8 mouse cellular contexts compared by ENCODE assay signal in the genomic region with DNA sequence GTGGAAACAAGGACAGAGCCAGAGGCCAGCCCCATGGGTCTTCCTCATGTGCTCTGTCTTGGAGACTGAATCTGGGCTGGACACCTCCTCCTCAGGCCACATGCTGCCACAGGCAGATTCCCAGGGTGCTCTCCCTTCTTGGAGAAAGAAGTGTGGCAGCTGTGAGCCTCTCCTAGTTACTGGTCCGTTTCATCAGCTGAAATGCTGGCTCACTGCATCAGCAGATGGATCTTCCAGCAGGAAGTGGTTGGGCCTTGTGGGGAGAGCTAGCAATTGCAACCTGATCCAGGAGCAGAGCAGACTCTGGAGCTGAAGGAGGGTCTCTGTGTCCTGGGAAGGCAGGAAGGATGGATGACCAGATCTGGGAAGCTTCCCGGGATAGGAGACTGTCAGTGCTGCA. TPM values are rescaled to one million over a fixed set of nuclear protein-coding genes. Genes with fewer than 3 reads are reported as not detected.
DNase-seq lines count a peak whose midpoint lies in the region; ATAC-seq lines count a peak whose summit lies in the region.

No protein-coding gene starts in this region.

- no peak overlapping the region for H3K4me2 ChIP-seq in forebrain, embryonic 12.5 days
- H3K4me2 ChIP-seq in intestine, embryonic 15.5 days (replicated peaks), result no peak overlapping the region
- H3K4me2 ChIP-seq in lung, embryonic 16.5 days (ENCODE audit: low read depth, low read length), result no peak overlapping the region
- no peak overlapping the region for H3K4me2 ChIP-seq in stomach, embryonic 16.5 days (ENCODE audit: low read depth, low read length)

- no peak for DNase-seq in forebrain, embryonic 10.5 days (ENCODE audit: extremely low spot score, low spot score)
- peak; percentile 59 for DNase-seq in embryo, embryonic 10 days (ENCODE audit: low spot score)
- peak; percentile 56 to 58 for DNase-seq in gastrocnemius, postnatal 36 days

- no peak overlapping the region for H3K9ac ChIP-seq in forebrain, embryonic 12.5 days
- H3K9ac ChIP-seq in intestine, embryonic 15.5 days, result no peak overlapping the region
- H3K9ac ChIP-seq in lung, embryonic 16.5 days (ENCODE audit: low read length), result no peak overlapping the region
- 0 out of 2 replicates have a peak overlapping the region, but pooled peaks have one; percentile 9 for H3K9ac ChIP-seq in stomach, embryonic 16.5 days (ENCODE audit: low read length)

- ATAC-seq in forebrain, embryonic 12.5 days (ENCODE audit: low FRiP score), result no peak
- peak; percentile 44 for ATAC-seq in intestine, embryonic 15.5 days
- ATAC-seq in lung, embryonic 16.5 days (ENCODE audit: low read depth), result peak; percentile 58
- ATAC-seq in stomach, embryonic 16.5 days (ENCODE audit: insufficient read depth, low FRiP score), result peak; percentile 68
- ATAC-seq in activated CD4-positive, CD25-positive, alpha-beta regulatory T cell, adult 4 months, result no peak

- intact Hi-C loops in gastrocnemius, postnatal 36 days (cut with DNase I), result no loop called here

- H3K4me1 ChIP-seq in forebrain, embryonic 12.5 days, result peaks cover 20% of the 10 kb centered on the region
- H3K4me1 ChIP-seq in forebrain, embryonic 10.5 days, result peaks cover 34% of the 10 kb centered on the region
- peaks cover 32% of the 10 kb centered on the region for H3K4me1 ChIP-seq in intestine, embryonic 15.5 days (replicated peaks)
- peaks cover 7% of the 10 kb centered on the region for H3K4me1 ChIP-seq in lung, embryonic 16.5 days (replicated peaks; ENCODE audit: control insufficient read depth, insufficient read depth, low read length)
- H3K4me1 ChIP-seq in stomach, embryonic 16.5 days (ENCODE audit: control insufficient read depth, insufficient read depth, low read length), result peaks cover 32% of the 10 kb centered on the region

- peaks cover 22% of the 10 kb centered on the region for H3K27me3 ChIP-seq in forebrain, embryonic 12.5 days
- peaks cover 42% of the 10 kb centered on the region for H3K27me3 ChIP-seq in forebrain, embryonic 10.5 days (ENCODE audit: poor library complexity, severe bottlenecking)
- H3K27me3 ChIP-seq in intestine, embryonic 15.5 days (replicated peaks), result no peaks in the 10 kb centered on the region
- peaks cover 2% of the 10 kb centered on the region; the same call in 1 of the 2 replicates for H3K27me3 ChIP-seq in lung, embryonic 16.5 days (ENCODE audit: control insufficient read depth, insufficient read depth, low read depth, low read length)
- H3K27me3 ChIP-seq in stomach, embryonic 16.5 days (ENCODE audit: control insufficient read depth, insufficient read depth, low read length), result no peaks in the 10 kb centered on the region

- no peaks in the 10 kb centered on the region for H3K9me3 ChIP-seq in forebrain, embryonic 12.5 days
- H3K9me3 ChIP-seq in forebrain, embryonic 10.5 days, result 0 out of 2 replicates have a peak, but pooled peaks cover 8% of the 10 kb centered on the region
- no peaks in the 10 kb centered on the region for H3K9me3 ChIP-seq in intestine, embryonic 15.5 days
- no peaks in the 10 kb centered on the region for H3K9me3 ChIP-seq in lung, embryonic 16.5 days (ENCODE audit: control insufficient read depth, low read length)
- H3K9me3 ChIP-seq in stomach, embryonic 16.5 days (replicated peaks; ENCODE audit: control insufficient read depth, low read length), result no peaks in the 10 kb centered on the region

- H3K4me3 ChIP-seq in forebrain, embryonic 12.5 days (replicated peaks), result no peak overlapping the region
- H3K4me3 ChIP-seq in forebrain, embryonic 10.5 days, result no peak overlapping the region
- H3K4me3 ChIP-seq in intestine, embryonic 15.5 days (replicated peaks), result no peak overlapping the region
- no peak overlapping the region for H3K4me3 ChIP-seq in lung, embryonic 16.5 days (ENCODE audit: low read length)
- H3K4me3 ChIP-seq in stomach, embryonic 16.5 days (replicated peaks; ENCODE audit: low read length), result no peak overlapping the region

- 38% methylated on average over 2 of the region's 2 CpGs for WGBS in forebrain, embryonic 12.5 days
- 26% methylated on average over 2 of the region's 2 CpGs for WGBS in forebrain, embryonic 10.5 days
- WGBS in intestine, embryonic 15.5 days, result 33% methylated on average over 2 of the region's 2 CpGs
- 18% methylated on average over 2 of the region's 2 CpGs for WGBS in lung, embryonic 16.5 days
- WGBS in stomach, embryonic 16.5 days, result 17% methylated on average over 2 of the region's 2 CpGs

- peak overlapping the region; percentile 42; the same call in 1 of the 2 replicates for H3K27ac ChIP-seq in forebrain, embryonic 12.5 days
- no peak overlapping the region for H3K27ac ChIP-seq in forebrain, embryonic 10.5 days
- peak overlapping the region; percentile 76 for H3K27ac ChIP-seq in intestine, embryonic 15.5 days
- H3K27ac ChIP-seq in lung, embryonic 16.5 days (ENCODE audit: low read length), result no peak overlapping the region
- H3K27ac ChIP-seq in stomach, embryonic 16.5 days (ENCODE audit: low read length), result peak overlapping the region; percentile 78

- H3K36me3 ChIP-seq in forebrain, embryonic 12.5 days (replicated peaks), result no peaks in the 10 kb centered on the region
- no peaks in the 10 kb centered on the region for H3K36me3 ChIP-seq in forebrain, embryonic 10.5 days (replicated peaks)
- no peaks in the 10 kb centered on the region for H3K36me3 ChIP-seq in intestine, embryonic 15.5 days
- no peaks in the 10 kb centered on the region for H3K36me3 ChIP-seq in lung, embryonic 16.5 days (ENCODE audit: control insufficient read depth, insufficient read depth, low read length)
- no peaks in the 10 kb centered on the region for H3K36me3 ChIP-seq in stomach, embryonic 16.5 days (ENCODE audit: control insufficient read depth, insufficient read depth, low read length)

RNA-seq across cellular contexts. Expression of a gene that starts 50.3 kb away (rescaled TPM):
- polyA plus RNA-seq in forebrain, embryonic 12.5 days (2016; fragmentation: Nextera tagmentation; extraction: Ambion mirVana), result 1.3 and 1.4 TPM in 2 replicates
- polyA plus RNA-seq in forebrain, embryonic 10.5 days (2016; fragmentation: Nextera tagmentation; extraction: Ambion mirVana), result 0.89 and 1.1 TPM in 2 replicates
- 1 to 10 TPM; 1.3 to 1.9 TPM for total RNA-seq in gastrocnemius, postnatal 36 days (2021)
- 8.5 and 9.4 TPM in 2 replicates for polyA plus RNA-seq in intestine, embryonic 15.5 days (2015; fragmentation: Nextera tagmentation; extraction: Ambion mirVana)
- 1.4 and 1.6 TPM in 2 replicates for polyA plus RNA-seq in lung, embryonic 16.5 days (2015; fragmentation: Nextera tagmentation; extraction: Ambion mirVana)
- 7.2 and 8.0 TPM in 2 replicates for polyA plus RNA-seq in stomach, embryonic 16.5 days (2015; fragmentation: Nextera tagmentation; extraction: Ambion mirVana)
- polyA plus RNA-seq in activated CD4-positive, CD25-positive, alpha-beta regulatory T cell, adult 4 months (2017; shearing (Covaris generic)), result not detected

RNA-seq across cellular contexts. Expression of a gene that starts 53.0 kb away (rescaled TPM):
- 9.1 and 9.7 TPM in 2 replicates for polyA plus RNA-seq in forebrain, embryonic 12.5 days (2016; fragmentation: Nextera tagmentation; extraction: Ambion mirVana)
- polyA plus RNA-seq in forebrain, embryonic 10.5 days (2016; fragmentation: Nextera tagmentation; extraction: Ambion mirVana), result 8.2 and 8.7 TPM in 2 replicates
- total RNA-seq in gastrocnemius, postnatal 36 days (2021), result 1 to 10 TPM; 5.0 to 5.2 TPM
- polyA plus RNA-seq in intestine, embryonic 15.5 days (2015; fragmentation: Nextera tagmentation; extraction: Ambion mirVana), result 11.5 and 12.4 TPM in 2 replicates
- polyA plus RNA-seq in lung, embryonic 16.5 days (2015; fragmentation: Nextera tagmentation; extraction: Ambion mirVana), result 9.7 and 10.2 TPM in 2 replicates
- 11.2 and 11.5 TPM in 2 replicates for polyA plus RNA-seq in stomach, embryonic 16.5 days (2015; fragmentation: Nextera tagmentation; extraction: Ambion mirVana)
- polyA plus RNA-seq in activated CD4-positive, CD25-positive, alpha-beta regulatory T cell, adult 4 months (2017; shearing (Covaris generic)), result 1 to 10 TPM; 4.1 to 4.4 TPM

Comparison
In these comparisons a context has a peak if more than half of its experiments do, and no peak if none do; other contexts are left out.
1. H3K27ac ChIP-seq: peak in forebrain, embryonic 12.5 days (single experiment), intestine, embryonic 15.5 days (single experiment) and stomach, embryonic 16.5 days (single experiment); none in forebrain, embryonic 10.5 days (single experiment) and lung, embryonic 16.5 days (single experiment).
2. ATAC-seq: peak in intestine, embryonic 15.5 days (single experiment), lung, embryonic 16.5 days (single experiment) and stomach, embryonic 16.5 days (single experiment); none in forebrain, embryonic 12.5 days (single experiment) and activated CD4-positive, CD25-positive, alpha-beta regulatory T cell, adult 4 months (single experiment).